Mouse (Mus musculus): ENCODE measurements around the gene Olfr106-ps.

Gene Olfr106-ps

GRCm38 (mm10) chr17:37390093-37390492 lies at the start of gene Olfr106-ps:
TSS of gene Olfr106-ps (plus strand) at chr17:37390393.
- no peak for DNase-seq (ENCODE audit: low read depth, low spot score)

GRCm38 (mm10) chr17:37359282-37359681 lies 30.9 kb upstream of the Olfr106-ps start, which contains the start of gene Olfr104-ps:
TSS of gene Olfr104-ps (plus strand) at chr17:37359582.
- no peak for DNase-seq (ENCODE audit: low read depth, low spot score)

- DNase-seq (ENCODE audit: low read depth, low spot score) = no peak
Observed at GRCm38 (mm10) chr17:37378733-37379132, 11.5 kb upstream of the Olfr106-ps start, which contains the start of gene Olfr105-ps. TSS of gene Olfr105-ps (plus strand) at chr17:37379033.

GRCm38 (mm10) chr17:37398926-37399325 lies 8.7 kb downstream of the Olfr106-ps start, which contains the start of gene Olfr107:
TSS of gene Olfr107 (plus strand) at chr17:37399226.
- DNase-seq (ENCODE audit: low read depth, low spot score) = no peak

GRCm38 (mm10) chr17:37413380-37413779 lies 23.2 kb downstream of the Olfr106-ps start:
- DNase-seq (ENCODE audit: low read depth, low spot score) = no peak

GRCm38 (mm10) chr17:37445180-37445579 lies 55.0 kb downstream of the Olfr106-ps start, which contains the start of gene Olfr108:
TSS of gene Olfr108 (plus strand) at chr17:37445480.
- no peak for DNase-seq (ENCODE audit: low read depth, low spot score)

Data from mesoderm, embryonic 11.5 days (tissue).